Mouse (Mus musculus): ENCODE data around the gene Slc12a8.

Slc12a8 gene

DNA sequence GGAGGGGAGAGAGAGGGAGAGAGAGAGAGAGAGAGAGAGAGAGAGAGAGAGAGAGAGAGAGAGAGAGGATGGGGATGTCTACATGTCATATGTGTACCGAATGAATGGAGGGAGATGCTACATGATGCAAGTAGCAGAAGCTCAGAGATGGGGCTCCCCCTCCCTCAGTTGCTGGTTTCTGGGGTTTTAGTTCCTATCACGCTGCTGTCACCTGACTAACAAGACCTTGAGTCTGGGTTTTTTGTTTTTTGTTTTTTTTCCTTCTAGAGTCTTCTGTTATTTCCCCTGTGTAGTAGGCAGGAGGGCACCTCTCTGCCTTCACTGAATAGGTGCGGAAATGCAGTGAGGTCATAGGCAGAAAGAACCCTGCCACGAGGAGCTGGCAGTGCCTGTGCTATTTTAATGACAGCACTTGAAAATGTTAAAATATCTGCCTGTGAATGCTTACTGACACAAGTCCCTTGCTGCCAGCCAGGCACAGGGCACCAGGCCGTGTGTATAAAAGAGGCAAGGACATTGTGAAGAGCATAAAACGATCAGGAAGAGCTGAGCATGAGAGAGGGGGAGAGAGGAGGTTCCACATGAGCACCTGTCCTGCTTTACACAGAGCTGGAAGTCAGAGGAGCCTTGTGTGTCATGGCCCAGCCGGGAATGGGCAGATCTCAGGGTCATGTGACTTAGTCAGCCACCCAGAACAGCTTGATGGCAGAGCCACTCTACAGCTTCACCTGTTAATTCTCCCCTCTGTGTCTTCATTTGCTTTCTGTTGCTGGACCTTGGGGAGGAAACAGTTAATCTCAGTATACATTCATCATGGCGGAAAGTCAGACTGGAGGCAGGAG is 89.8 kb downstream of the Slc12a8 start:
- H3K27me3 ChIP-seq (ENCODE audit: insufficient read depth, low read length) = peaks cover 3% of the 10 kb centered on the region; the same call in 1 of the 2 replicates
- H3K36me3 ChIP-seq (ENCODE audit: insufficient read depth, low read length) = peaks cover 4% of the 10 kb centered on the region; the same call in 1 of the 2 replicates
- TF ChIP-seq CTCF (conservative IDR thresholded peaks at IDR 0.05; ENCODE audit: low read length) (no peak), POU5F1 (IDR thresholded peaks at IDR 0.05; ENCODE audit: borderline replicate concordance, low read length) (no peak), NANOG (IDR thresholded peaks at IDR 0.05; ENCODE audit: borderline replicate concordance, low read length) (no peak)
- peaks cover 34% of the 10 kb centered on the region for H3K4me1 ChIP-seq (replicated peaks; ENCODE audit: low read depth, low read length)
- no peaks in the 10 kb centered on the region for H3K9me3 ChIP-seq (ENCODE audit: low read length)
- no peak overlapping the region for H3K4me3 ChIP-seq (replicated peaks; ENCODE audit: low read length)

DNA sequence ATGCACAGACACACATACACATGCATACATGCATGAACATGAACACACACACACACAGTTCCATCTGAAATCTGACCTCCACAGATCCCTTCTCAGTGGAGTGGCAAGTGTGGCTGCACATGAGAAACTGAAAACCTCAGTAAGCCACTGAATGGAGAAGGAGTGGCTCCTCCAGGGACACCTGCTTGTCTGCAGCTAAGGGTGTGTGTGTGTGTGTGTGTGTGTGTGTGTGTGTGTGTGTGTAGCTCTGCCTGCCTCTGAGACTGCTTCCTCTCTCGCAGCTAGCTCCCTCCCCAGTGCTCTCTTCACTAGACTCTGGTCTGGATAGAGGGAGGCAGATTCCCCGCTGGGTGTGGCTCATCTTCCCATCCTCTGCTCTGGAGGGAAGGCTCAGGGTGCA is 92.4 kb downstream of the Slc12a8 start:
- H3K9me3 ChIP-seq (ENCODE audit: low read length) = no peaks in the 10 kb centered on the region
- H3K36me3 ChIP-seq (ENCODE audit: insufficient read depth, low read length) = peaks cover 4% of the 10 kb centered on the region; the same call in 1 of the 2 replicates
- H3K27me3 ChIP-seq (ENCODE audit: insufficient read depth, low read length) = peaks cover 3% of the 10 kb centered on the region; the same call in 1 of the 2 replicates
- H3K4me3 ChIP-seq (replicated peaks; ENCODE audit: low read length) = peak overlapping the region; percentile 69
- TF ChIP-seq CTCF (conservative IDR thresholded peaks at IDR 0.05; ENCODE audit: low read length) (no peak), POU5F1 (IDR thresholded peaks at IDR 0.05; ENCODE audit: borderline replicate concordance, low read length) (no peak), NANOG (IDR thresholded peaks at IDR 0.05; ENCODE audit: borderline replicate concordance, low read length) (no peak)
- peaks cover 44% of the 10 kb centered on the region for H3K4me1 ChIP-seq (replicated peaks; ENCODE audit: low read depth, low read length)

DNA sequence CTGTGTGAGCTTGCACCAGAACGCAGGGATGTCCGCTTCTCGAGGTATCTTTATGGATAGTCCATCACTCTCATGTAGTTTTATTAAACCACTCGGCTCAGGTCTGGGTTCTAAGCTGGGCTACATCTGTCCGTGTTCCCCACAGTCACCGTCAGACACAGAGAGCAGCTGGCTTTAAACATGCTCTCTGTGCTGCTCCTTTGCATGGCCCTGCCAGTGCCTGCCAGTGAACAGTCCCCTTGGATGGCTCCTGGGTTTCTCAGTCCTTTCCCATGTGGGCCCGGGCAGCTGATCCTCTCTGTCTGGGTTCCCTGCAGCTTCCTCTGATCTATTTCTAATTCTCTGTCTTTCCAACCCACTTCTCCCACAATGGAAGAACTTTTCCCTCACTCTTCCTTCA is 93.3 kb downstream of the Slc12a8 start:
- Histone ChIP-seq H3K4me3 (replicated peaks; ENCODE audit: low read length) (peak overlapping the region; percentile 69), H3K27me3 (ENCODE audit: insufficient read depth, low read length) (0 out of 2 replicates have a peak, but pooled peaks cover 3% of the 10 kb centered on the region), H3K4me1 (replicated peaks; ENCODE audit: low read depth, low read length) (peaks cover 50% of the 10 kb centered on the region), H3K9me3 (ENCODE audit: low read length) (no peaks in the 10 kb centered on the region), H3K36me3 (ENCODE audit: insufficient read depth, low read length) (peaks cover 4% of the 10 kb centered on the region; the same call in 1 of the 2 replicates)
- no peak for TF ChIP-seq CTCF (conservative IDR thresholded peaks at IDR 0.05; ENCODE audit: low read length)
- no peak for TF ChIP-seq NANOG (IDR thresholded peaks at IDR 0.05; ENCODE audit: borderline replicate concordance, low read length)
- no peak for TF ChIP-seq POU5F1 (IDR thresholded peaks at IDR 0.05; ENCODE audit: borderline replicate concordance, low read length)

DNA sequence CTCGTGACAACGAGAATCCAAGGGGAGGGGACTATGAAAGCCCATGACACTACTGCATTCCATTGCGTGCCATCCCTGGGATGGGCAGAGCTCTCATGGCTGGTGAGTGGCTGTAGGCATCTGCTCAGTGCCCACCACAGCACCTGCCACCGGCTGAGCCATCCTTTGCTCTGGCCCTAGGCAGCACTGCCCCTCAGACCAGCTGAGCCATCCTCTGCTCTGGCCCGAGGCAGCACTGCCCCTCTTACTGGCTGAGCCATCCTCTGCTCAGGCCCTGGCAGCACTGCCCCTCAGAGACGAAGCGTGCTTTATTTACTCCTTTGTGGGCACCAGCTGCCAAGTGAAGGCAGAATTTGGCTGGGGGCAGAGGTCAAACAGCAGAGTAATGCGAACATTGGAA is 94.2 kb downstream of the Slc12a8 start:
- TF ChIP-seq POU5F1 (IDR thresholded peaks at IDR 0.05; ENCODE audit: borderline replicate concordance, low read length) = no peak
- TF ChIP-seq NANOG (IDR thresholded peaks at IDR 0.05; ENCODE audit: borderline replicate concordance, low read length) = no peak
- TF ChIP-seq CTCF (conservative IDR thresholded peaks at IDR 0.05; ENCODE audit: low read length) = no peak
- Histone ChIP-seq H3K4me1 (replicated peaks; ENCODE audit: low read depth, low read length) (peaks cover 50% of the 10 kb centered on the region), H3K9me3 (ENCODE audit: low read length) (no peaks in the 10 kb centered on the region)

DNA sequence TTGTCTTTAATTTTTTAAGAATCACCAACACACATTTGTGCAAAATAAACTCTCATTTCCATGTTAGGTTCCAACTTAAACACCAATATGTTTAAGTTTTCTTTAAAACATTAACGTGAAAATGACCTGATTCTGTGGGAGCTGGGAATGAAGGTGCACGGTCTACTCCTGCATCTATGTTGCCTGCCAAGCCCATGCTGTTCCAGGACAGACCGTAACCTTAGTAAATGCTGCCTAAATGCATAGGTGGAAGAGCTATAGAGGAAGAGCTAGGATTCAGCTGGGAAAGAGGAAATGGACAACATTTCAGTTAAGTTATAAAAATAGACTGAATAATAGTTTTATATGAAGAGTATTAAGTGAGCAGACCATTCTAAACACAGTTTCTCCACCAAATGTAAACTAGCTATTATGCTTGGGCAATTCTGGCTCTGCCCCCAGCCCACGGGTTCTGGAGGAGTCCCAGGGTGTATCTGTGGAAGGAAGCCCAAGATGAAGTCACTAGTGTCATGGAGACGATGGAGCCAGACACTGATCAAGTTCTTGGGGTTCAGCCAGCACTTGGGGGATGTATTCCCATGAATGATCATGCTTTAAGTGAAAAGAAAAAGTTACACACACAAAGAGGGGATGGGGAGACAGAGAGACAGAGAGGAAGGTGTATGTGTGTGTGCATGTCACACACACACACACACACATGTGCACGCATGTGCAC is 95.1 kb downstream of the Slc12a8 start:
- Histone ChIP-seq H3K27me3 (ENCODE audit: insufficient read depth, low read length) (0 out of 2 replicates have a peak, but pooled peaks cover 3% of the 10 kb centered on the region), H3K4me1 (replicated peaks; ENCODE audit: low read depth, low read length) (peaks cover 52% of the 10 kb centered on the region), H3K36me3 (ENCODE audit: insufficient read depth, low read length) (peaks cover 4% of the 10 kb centered on the region; the same call in 1 of the 2 replicates), H3K4me3 (replicated peaks; ENCODE audit: low read length) (no peak overlapping the region), H3K9me3 (ENCODE audit: low read length) (no peaks in the 10 kb centered on the region)
- TF ChIP-seq CTCF (conservative IDR thresholded peaks at IDR 0.05; ENCODE audit: low read length) = no peak
- TF ChIP-seq NANOG (IDR thresholded peaks at IDR 0.05; ENCODE audit: borderline replicate concordance, low read length) = no peak
- TF ChIP-seq POU5F1 (IDR thresholded peaks at IDR 0.05; ENCODE audit: borderline replicate concordance, low read length) = no peak

More for the DNA sequence above, 94.2 kb downstream of the Slc12a8 start:
- 0 out of 2 replicates have a peak, but pooled peaks cover 3% of the 10 kb centered on the region for H3K27me3 ChIP-seq (ENCODE audit: insufficient read depth, low read length)
- no peak overlapping the region for H3K4me3 ChIP-seq (replicated peaks; ENCODE audit: low read length)
- peaks cover 4% of the 10 kb centered on the region; the same call in 1 of the 2 replicates for H3K36me3 ChIP-seq (ENCODE audit: insufficient read depth, low read length)

DNA sequence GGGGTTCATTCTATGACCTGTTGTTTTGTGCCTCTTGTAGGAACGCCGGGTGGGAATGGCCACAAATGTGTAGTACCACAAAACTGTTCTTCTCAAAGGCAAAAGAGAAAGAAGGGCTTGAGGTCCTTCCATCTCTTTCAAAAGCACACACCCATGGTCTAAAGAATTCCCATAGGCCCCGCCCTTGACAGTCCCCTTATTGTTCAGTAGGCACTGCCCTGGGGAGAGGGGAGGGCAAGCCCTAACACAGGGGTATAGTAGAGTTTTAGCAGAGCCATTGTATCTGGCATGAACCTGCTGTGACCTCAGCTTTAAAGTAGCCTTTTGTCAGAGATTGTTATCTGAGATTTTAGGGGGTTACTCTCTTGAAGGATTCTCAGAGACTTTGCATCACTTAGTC is 98.9 kb downstream of the Slc12a8 start:
- Histone ChIP-seq H3K9me3 (ENCODE audit: low read length) (peaks cover 4% of the 10 kb centered on the region; the same call in 1 of the 2 replicates), H3K36me3 (ENCODE audit: insufficient read depth, low read length) (no peaks in the 10 kb centered on the region), H3K27me3 (ENCODE audit: insufficient read depth, low read length) (0 out of 2 replicates have a peak, but pooled peaks cover 3% of the 10 kb centered on the region), H3K4me3 (replicated peaks; ENCODE audit: low read length) (no peak overlapping the region), H3K4me1 (replicated peaks; ENCODE audit: low read depth, low read length) (peaks cover 38% of the 10 kb centered on the region)
- TF ChIP-seq NANOG (IDR thresholded peaks at IDR 0.05; ENCODE audit: borderline replicate concordance, low read length) (no peak), CTCF (conservative IDR thresholded peaks at IDR 0.05; ENCODE audit: low read length) (no peak), POU5F1 (IDR thresholded peaks at IDR 0.05; ENCODE audit: borderline replicate concordance, low read length) (no peak)

DNA sequence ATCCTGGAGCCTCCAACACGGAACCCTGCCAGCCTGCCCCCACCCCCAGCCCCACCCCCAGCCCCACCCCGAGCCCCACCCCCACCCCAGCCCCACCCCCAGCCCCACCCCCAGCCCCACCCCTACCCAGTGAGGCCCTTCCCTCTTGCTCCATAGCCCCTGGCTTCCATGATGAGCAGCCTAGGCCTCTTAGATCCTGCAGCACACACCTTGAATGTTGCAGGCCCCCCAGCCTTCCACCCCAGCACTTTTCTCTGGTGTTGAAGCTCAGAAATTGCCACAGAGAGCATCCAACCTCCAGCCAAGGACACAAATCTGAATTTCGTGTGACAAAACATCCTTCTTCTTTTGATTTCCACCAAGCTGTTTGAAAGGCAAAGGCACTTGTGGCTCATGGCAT is 104.7 kb downstream of the Slc12a8 start:
- TF ChIP-seq CTCF (conservative IDR thresholded peaks at IDR 0.05; ENCODE audit: low read length) (no peak), NANOG (IDR thresholded peaks at IDR 0.05; ENCODE audit: borderline replicate concordance, low read length) (no peak), POU5F1 (IDR thresholded peaks at IDR 0.05; ENCODE audit: borderline replicate concordance, low read length) (no peak)
- Histone ChIP-seq H3K9me3 (ENCODE audit: low read length) (peaks cover 4% of the 10 kb centered on the region; the same call in 1 of the 2 replicates), H3K27me3 (ENCODE audit: insufficient read depth, low read length) (no peaks in the 10 kb centered on the region)

DNA sequence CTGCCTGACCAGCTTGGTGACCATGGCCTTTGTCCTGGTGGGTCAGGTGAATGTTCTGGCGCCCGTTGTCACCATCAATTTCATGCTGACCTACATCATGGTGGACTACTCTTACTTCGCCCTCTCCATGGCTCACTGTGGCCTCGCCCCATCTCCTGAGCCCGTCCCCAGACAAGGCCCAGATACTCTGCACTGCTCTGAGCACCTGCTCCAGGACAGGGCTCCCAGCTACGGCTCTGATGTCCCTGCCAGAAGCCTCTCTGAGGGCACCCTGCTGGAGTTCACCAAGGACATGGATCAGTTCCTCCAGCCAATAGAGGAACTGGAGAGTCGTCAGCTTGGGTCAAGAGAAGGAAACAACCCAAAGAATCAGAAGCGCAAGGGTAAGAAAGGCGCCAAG is 107.5 kb downstream of the Slc12a8 start:
- Histone ChIP-seq H3K4me3 (replicated peaks; ENCODE audit: low read length) (no peak overlapping the region), H3K27me3 (ENCODE audit: insufficient read depth, low read length) (no peaks in the 10 kb centered on the region), H3K9me3 (ENCODE audit: low read length) (peaks cover 2% of the 10 kb centered on the region; the same call in 1 of the 2 replicates), H3K36me3 (ENCODE audit: insufficient read depth, low read length) (peaks cover 5% of the 10 kb centered on the region), H3K4me1 (replicated peaks; ENCODE audit: low read depth, low read length) (peaks cover 4% of the 10 kb centered on the region)
- TF ChIP-seq NANOG (IDR thresholded peaks at IDR 0.05; ENCODE audit: borderline replicate concordance, low read length) = no peak
- no peak for TF ChIP-seq POU5F1 (IDR thresholded peaks at IDR 0.05; ENCODE audit: borderline replicate concordance, low read length)
- no peak for TF ChIP-seq CTCF (conservative IDR thresholded peaks at IDR 0.05; ENCODE audit: low read length)

More for the DNA sequence above, 104.7 kb downstream of the Slc12a8 start:
- Histone ChIP-seq H3K4me3 (replicated peaks; ENCODE audit: low read length) (no peak overlapping the region), H3K36me3 (ENCODE audit: insufficient read depth, low read length) (peaks cover 5% of the 10 kb centered on the region), H3K4me1 (replicated peaks; ENCODE audit: low read depth, low read length) (peaks cover 10% of the 10 kb centered on the region)
